Mouse (Mus musculus): ENCODE results near the gene Dnajb14.
A peak's percentile ranks its signal among the peaks of the same experiment; 100 is the strongest.
"Not testable (repeated sequence)": the region's sequence is repeated elsewhere in the genome, so short reads cannot be mapped to it uniquely, and the experiment has no call there.

Gene Dnajb14

GRCm38 (mm10) chr3:137918932-137919311 is 51.4 kb downstream of the Dnajb14 start:
- DNase-seq = peak in 1 of 2 experiments; percentile 17

DNA sequence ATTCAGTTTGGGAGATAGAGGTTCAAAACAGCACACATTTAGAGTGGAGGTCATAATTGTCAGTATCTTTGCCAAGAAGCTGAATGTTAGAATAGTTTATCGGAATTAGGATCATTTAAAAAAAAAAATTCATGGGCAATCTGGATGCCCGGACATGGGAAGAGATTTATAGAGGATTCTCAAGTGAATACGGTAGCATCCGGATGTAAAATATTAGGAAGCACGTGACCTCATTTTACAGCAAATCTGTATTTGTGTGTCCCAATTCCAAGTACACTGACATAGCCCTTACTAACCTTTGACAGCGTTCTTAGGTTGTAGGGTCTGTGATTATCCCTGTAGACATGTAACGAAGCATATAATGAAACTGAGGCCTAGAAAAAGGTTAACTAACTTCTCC is 51.9 kb downstream of the Dnajb14 start:
- no peak for DNase-seq

DNA sequence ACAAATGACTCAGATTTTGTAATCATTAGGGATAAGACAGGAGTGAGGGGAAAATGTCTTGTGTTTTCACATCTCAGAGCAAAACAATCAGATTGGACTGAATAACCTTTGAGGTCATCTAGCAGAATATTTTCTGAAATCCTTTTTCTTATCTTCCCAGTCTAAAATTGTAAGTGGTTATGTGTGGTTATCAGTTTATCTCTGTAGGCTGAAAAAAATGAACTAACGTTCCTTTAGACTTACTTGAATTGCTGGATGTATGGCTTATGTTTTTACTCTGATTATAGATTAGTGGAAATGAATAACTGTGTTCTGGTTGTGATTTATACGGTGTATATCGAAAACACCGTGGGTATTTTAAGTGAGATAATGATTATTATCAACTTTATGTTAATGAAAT is 53.1 kb downstream of the Dnajb14 start:
- no peak for DNase-seq

GRCm38 (mm10) chr3:137927010-137927409 is 59.5 kb downstream of the Dnajb14 start:
- DNase-seq = no peak

- DNase-seq = no peak
Measured at GRCm38 (mm10) chr3:137929940-137930339, 62.5 kb downstream of the Dnajb14 start.

DNA sequence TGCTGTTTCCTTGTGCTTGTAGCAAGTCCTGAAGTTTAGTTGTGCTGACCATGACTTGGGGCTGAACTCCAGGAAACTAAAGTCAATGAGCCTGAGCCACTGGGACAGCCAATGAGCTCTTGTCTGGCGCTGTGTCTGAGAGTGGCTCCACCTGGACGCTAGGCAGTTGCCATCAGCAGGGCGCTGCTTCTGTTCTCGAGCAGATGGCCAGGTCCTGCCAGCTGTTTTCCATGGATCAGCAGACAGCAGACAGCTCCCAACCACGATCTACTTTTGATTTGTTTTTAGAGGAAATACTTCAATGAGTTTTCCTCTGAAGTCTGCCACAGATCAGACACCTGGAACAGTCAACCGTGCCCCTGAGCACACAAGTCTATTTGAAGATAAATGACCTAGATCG is 65.3 kb downstream of the Dnajb14 start:
- DNase-seq = peak in 1 of 2 experiments; percentile 14

DNA sequence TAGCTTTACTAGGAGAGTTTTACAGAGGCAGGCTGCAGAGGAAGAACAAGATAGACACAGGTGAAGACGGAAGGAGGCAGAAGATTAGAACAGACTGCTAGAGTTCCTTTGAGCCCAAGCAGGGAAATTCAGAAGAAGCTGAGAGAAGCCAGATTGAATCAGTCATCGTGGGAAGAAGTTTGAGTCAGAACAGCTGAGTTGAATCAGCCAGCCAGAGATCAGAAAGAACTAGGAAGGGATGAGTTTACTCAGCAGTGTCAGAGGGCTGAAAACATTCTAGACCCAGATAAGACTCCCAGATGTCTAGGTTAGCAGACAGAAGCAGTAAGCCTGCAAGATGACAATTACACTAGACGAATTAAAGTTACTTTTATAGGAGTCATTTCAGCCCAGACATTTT is 66.5 kb downstream of the Dnajb14 start:
- DNase-seq = no peak

GRCm38 (mm10) chr3:137935570-137936525 is 68.4 kb downstream of the Dnajb14 start:
- no peak for DNase-seq

GRCm38 (mm10) chr3:137936541-137936940 is 69.1 kb downstream of the Dnajb14 start:
- DNase-seq = no peak

DNA sequence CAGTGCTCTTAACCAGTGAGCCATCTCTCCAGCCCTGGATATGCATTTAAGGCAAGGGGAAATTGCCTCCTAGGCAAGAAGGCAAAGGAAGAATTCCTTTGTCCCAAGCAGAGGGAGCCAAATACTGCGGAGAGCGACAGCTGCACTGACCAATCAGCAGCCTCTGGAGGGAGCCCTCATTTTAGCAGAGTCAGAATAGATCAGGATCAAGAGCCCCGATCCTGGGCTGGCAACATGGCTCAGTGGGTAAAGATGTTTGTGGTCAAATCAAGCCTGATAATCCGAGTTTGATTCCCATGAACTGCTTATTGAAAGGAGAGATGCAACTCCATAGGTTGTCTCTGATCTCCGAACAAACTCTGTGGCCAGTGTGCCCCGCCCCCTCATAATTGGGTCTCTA is 71.1 kb downstream of the Dnajb14 start:
- peak; percentile 28 to 67 for DNase-seq

GRCm38 (mm10) chr3:137940757-137941156 is 73.3 kb downstream of the Dnajb14 start:
- no peak for DNase-seq

GRCm38 (mm10) chr3:137941555-137941954 is 74.1 kb downstream of the Dnajb14 start:
- no peak for DNase-seq

GRCm38 (mm10) chr3:137942098-137942622 is 74.7 kb downstream of the Dnajb14 start:
- no peak for DNase-seq

- no peak for DNase-seq
Measured at GRCm38 (mm10) chr3:137943737-137944154, 76.3 kb downstream of the Dnajb14 start.

GRCm38 (mm10) chr3:137946827-137947226 is 79.4 kb downstream of the Dnajb14 start:
- DNase-seq = no peak

- no peak for DNase-seq
Measured at GRCm38 (mm10) chr3:137947525-137947924, 80.0 kb downstream of the Dnajb14 start.

DNA sequence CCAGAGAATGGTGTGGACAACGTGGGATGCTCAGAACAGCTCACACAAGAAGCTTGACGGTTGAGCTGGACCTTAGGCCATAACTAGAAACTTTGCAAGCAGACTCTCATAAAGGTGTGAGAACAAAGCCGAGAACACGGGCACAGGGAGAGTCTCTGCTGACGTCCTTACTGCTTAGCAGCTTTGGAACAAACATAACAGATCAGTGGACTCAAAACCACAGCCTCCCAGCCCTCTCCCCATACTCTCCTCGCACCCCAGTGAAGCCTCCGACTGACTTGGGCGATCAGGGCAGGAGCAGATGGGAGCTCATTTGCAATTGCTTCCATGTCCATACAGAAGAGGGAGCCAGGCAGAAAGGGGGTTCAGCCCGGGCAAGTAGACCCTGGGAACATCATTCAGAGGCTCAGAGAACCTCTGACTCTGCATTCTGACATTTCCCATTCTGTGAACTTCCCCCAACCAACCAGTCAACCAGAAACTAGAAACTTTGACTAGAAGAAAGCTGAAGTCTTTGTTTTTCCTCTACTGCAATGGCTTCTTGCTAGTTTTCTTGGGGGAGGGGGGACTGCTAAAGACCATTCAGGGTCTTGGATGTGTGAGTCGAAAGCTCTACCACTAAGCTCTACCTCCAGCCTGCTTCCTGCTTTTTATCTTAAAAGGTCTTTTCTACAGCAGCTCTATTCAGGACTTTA is 82.9 kb downstream of the Dnajb14 start:
- DNase-seq = no peak

- not testable (repeated sequence) for DNase-seq
Measured at GRCm38 (mm10) chr3:137951302-137951701, 83.8 kb downstream of the Dnajb14 start.

DNA sequence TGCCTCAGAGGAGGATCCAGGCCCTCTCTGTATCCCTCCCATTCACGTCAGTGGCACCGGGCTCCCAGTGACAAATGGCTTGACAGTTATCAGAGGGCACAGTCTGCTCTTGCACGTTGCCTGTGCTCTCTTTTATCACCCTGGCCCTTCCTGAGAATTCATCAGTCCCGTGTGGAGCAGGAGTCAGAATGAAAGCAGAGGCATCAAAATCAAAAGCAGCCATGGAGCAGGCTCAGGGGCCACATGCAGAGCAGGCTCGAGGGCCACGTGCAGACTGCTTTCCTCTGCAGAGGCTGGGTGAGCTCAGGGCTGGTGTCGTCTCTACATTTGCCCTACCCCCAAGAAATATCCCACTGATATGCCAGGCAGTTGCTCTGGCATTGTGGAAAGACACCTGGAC is 84.3 kb downstream of the Dnajb14 start:
- no peak for DNase-seq

DNA sequence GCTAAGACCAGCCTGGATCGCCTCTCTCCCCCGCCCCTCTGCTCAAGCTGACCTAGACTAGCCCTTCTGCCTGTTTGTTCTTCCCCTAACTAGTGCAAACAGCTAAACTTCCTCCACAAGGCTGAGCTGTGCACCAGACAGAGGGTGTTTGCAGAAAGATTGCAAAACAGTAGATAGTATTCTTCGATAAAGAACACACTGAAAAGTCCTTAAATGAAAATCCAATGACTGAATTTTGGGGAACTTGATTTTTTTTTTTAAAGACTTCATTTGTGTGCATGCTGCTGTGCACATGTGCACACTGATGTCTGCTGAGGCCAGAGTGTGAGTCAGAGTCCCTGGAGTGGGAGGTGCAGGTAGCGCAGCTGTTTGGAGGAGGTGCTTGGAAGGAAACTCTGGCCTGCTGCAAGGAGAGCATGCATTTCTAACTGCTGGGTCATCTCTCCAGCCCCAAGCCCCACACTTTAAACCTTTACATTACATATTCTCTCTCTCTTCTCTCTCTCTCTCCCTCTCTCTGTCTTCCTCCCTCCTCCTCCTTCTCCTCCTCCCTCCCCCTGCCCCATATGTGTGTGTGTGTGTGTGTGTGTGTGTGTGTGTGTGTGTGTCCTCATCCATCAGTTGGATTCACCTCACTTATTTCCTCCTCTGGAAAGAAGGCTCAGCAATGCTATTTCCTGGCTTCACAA is 84.9 kb downstream of the Dnajb14 start:
- DNase-seq = no peak

- peak in 1 of 2 experiments; percentile 17 for DNase-seq
Measured at GRCm38 (mm10) chr3:137952914-137953880, 85.7 kb downstream of the Dnajb14 start.

Measured in kidney, postnatal 36 days (tissue).